Mouse (Mus musculus) embryo, embryonic 10 days (tissue): ENCODE results near the gene Eif3g.

Source experiments
- DNase-seq: peaks from one replicate; pipeline ENCODE4 v3.0.0-alpha.2; 2015; ENCODE audit warnings: low spot score

Eif3g gene

GRCm38 (mm10) chr9:20888386-20888765 lies 10.0 kb downstream of the Eif3g start:
- no peak for DNase-seq

GRCm38 (mm10) chr9:20887704-20888385 lies 10.6 kb downstream of the Eif3g start, which contains the start of gene Ppan:
TSS of gene Ppan (plus strand) at chr9:20888175.
- DNase-seq = peak; percentile 99

- DNase-seq = no peak
Measured at GRCm38 (mm10) chr9:20887191-20887590, 11.2 kb downstream of the Eif3g start.

- no peak for DNase-seq
Measured at GRCm38 (mm10) chr9:20886563-20886962, 11.9 kb downstream of the Eif3g start.

- no peak for DNase-seq
Measured at GRCm38 (mm10) chr9:20879097-20879792, 19.2 kb downstream of the Eif3g start, which contains the start of gene Angptl6. TSS of gene Angptl6 (minus strand) at chr9:20879727.

- DNase-seq = no peak
Measured at GRCm38 (mm10) chr9:20878710-20879065, 19.7 kb downstream of the Eif3g start.

GRCm38 (mm10) chr9:20878041-20878709 lies 20.2 kb downstream of the Eif3g start:
- DNase-seq = peak; percentile 100

GRCm38 (mm10) chr9:20877118-20878040 lies 21.0 kb downstream of the Eif3g start:
- DNase-seq = no peak

GRCm38 (mm10) chr9:20876318-20877117 lies 21.9 kb downstream of the Eif3g start:
- no peak for DNase-seq

GRCm38 (mm10) chr9:20875021-20875790 lies 23.2 kb downstream of the Eif3g start:
- DNase-seq = no peak

GRCm38 (mm10) chr9:20873521-20873920 lies 24.9 kb downstream of the Eif3g start:
- DNase-seq = no peak

GRCm38 (mm10) chr9:20872991-20873390 lies 25.4 kb downstream of the Eif3g start:
- no peak for DNase-seq

GRCm38 (mm10) chr9:20870211-20871173 lies 27.9 kb downstream of the Eif3g start:
- no peak for DNase-seq

GRCm38 (mm10) chr9:20869246-20869645 lies 29.2 kb downstream of the Eif3g start:
- DNase-seq = no peak

- no peak for DNase-seq
Measured at GRCm38 (mm10) chr9:20868448-20869001, 29.9 kb downstream of the Eif3g start, which contains the start of gene A230050P20Rik. TSS of gene A230050P20Rik (plus strand) at chr9:20868642.

- DNase-seq = no peak
Measured at GRCm38 (mm10) chr9:20866879-20867278, 31.5 kb downstream of the Eif3g start.

GRCm38 (mm10) chr9:20862225-20862624 lies 36.2 kb downstream of the Eif3g start:
- no peak for DNase-seq

GRCm38 (mm10) chr9:20861821-20862220 lies 36.6 kb downstream of the Eif3g start:
- peak; percentile 63 for DNase-seq

- peak; percentile 15 for DNase-seq
Measured at GRCm38 (mm10) chr9:20859926-20860325, 38.5 kb downstream of the Eif3g start.
